Mouse (Mus musculus) ES-E14 (cell line): ENCODE measurements around the gene Ugt1a7c. TPM values are rescaled to one million over a fixed set of nuclear protein-coding genes. Genes with fewer than 3 reads are reported as not detected.

Source experiments
- DNase-seq: peaks from one replicate; pipeline ENCODE4 v3.0.0-alpha.2; 2013; ENCODE audit warnings: low read depth, low spot score
- H3K27ac ChIP-seq: 2 replicates; pipeline ENCODE4 v1.5.1; 2012; ENCODE audit warnings: low read depth, mild to moderate bottlenecking, low read length, moderate library complexity, mixed read lengths; ENCODE audit not compliant: poor library complexity, insufficient read depth, severe bottlenecking
- H3K36me3 ChIP-seq: 2 replicates; pipeline ENCODE4 v1.6.1; 2012; ENCODE audit warnings: mild to moderate bottlenecking, low read length, moderate library complexity, mixed read lengths; ENCODE audit not compliant: control insufficient read depth, poor library complexity, insufficient read depth, severe bottlenecking
- H3K4me1 ChIP-seq, 2 experiments: fragments of 150-350 bp in 1 of 2; sonication (generic) in 1 of 2; 2 replicates each; pipeline ENCODE4 v1.6.1; 2012; ENCODE audit warnings: low read length in 2 of 2, mild to moderate bottlenecking in 1 of 2, mixed read lengths in 1 of 2; ENCODE audit not compliant: control insufficient read depth in 2 of 2, insufficient read depth in 2 of 2, poor library complexity in 1 of 2
- H3K4me3 ChIP-seq, 2 experiments: fragments of 150-350 bp in 1 of 2; sonication (generic) in 1 of 2; 2 replicates each; pipeline ENCODE4 v1.5.1; 2012; ENCODE audit warnings: low read length in 2 of 2, low read depth in 1 of 2, mild to moderate bottlenecking in 1 of 2, mixed read lengths in 1 of 2; ENCODE audit not compliant: insufficient read depth in 1 of 2, poor library complexity in 1 of 2, severe bottlenecking in 1 of 2
- H3K9ac ChIP-seq: 2 replicates; pipeline ENCODE4 v1.6.1; 2012; ENCODE audit warnings: low read depth, mild to moderate bottlenecking, low read length, mixed read lengths; ENCODE audit not compliant: poor library complexity, insufficient read depth, severe bottlenecking
- H3K9me3 ChIP-seq: fragments of 150-350 bp; sonication (generic); 2 replicates; pipeline ENCODE4 v1.6.1; 2012; ENCODE audit warnings: low read depth, mild to moderate bottlenecking, low read length; ENCODE audit not compliant: control insufficient read depth, insufficient read depth
- CHD2 ChIP-seq: IDR thresholded peaks from 2 replicates; pipeline ENCODE4 v1.6.1; 2014; ENCODE audit warnings: mild to moderate bottlenecking, low read depth, low read length, inconsistent platforms
- HCFC1 ChIP-seq: IDR thresholded peaks from 2 replicates; pipeline ENCODE4 v1.6.1; 2012; ENCODE audit warnings: low read length, inconsistent platforms, borderline replicate concordance; ENCODE audit not compliant: insufficient read depth
- MAFK ChIP-seq: IDR thresholded peaks from 2 replicates; pipeline ENCODE4 v1.6.1; 2014; ENCODE audit warnings: mild to moderate bottlenecking, low read depth, low read length, inconsistent platforms; ENCODE audit not compliant: insufficient read depth
- ZC3H11A ChIP-seq: IDR thresholded peaks from 2 replicates; pipeline ENCODE4 v1.6.1; 2012; ENCODE audit warnings: low read depth, mild to moderate bottlenecking, inconsistent platforms, low read length, borderline replicate concordance
- ZNF384 ChIP-seq: IDR thresholded peaks from 2 replicates; pipeline ENCODE4 v1.6.1; 2012; ENCODE audit warnings: low read depth, low read length, inconsistent platforms
- in situ Hi-C, 2 experiments: fragments of 600-800 bp; cut with MboI; formaldehyde crosslinking; loops; one replicate each; pipeline ENCODE4 v1.15.1; 2025; ENCODE audit warnings: low sequenced_read_pairs in 2 of 2, inconsistent platforms in 1 of 2; ENCODE audit not compliant: unreplicated experiment in 2 of 2
- total RNA-seq: library from RNA; depleted of rRNA; stranded (reverse); fragments of 300-350 nt; gene quantifications from 2 replicates; pipeline ENCODE4 v1.2.3, GENCODE M21; 2012

Gene Ugt1a7c
- total RNA-seq, 1 experiment: 0.09 TPM

GRCm38 (mm10) chr1:88070902-88071301, 24.0 kb upstream of the Ugt1a7c start:
- no peak overlapping the region for H3K9ac ChIP-seq
- no peak for DNase-seq
- no peaks in the 10 kb centered on the region; a peak in 1 of 4 replicates for H3K4me1 ChIP-seq
- in situ Hi-C loops: no loop called here
- H3K9me3 ChIP-seq: no peaks in the 10 kb centered on the region
- TF ChIP-seq MAFK (no peak), ZC3H11A (no peak), ZNF384 (no peak), CHD2 (no peak), HCFC1 (no peak)
- H3K36me3 ChIP-seq: no peaks in the 10 kb centered on the region
- no peak overlapping the region for H3K4me3 ChIP-seq
- no peak overlapping the region for H3K27ac ChIP-seq

GRCm38 (mm10) chr1:88074471-88074870, 20.4 kb upstream of the Ugt1a7c start:
- Histone ChIP-seq H3K9me3 (no peaks in the 10 kb centered on the region), H3K4me1 (no peaks in the 10 kb centered on the region; a peak in 1 of 4 replicates), H3K27ac (no peak overlapping the region), H3K36me3 (no peaks in the 10 kb centered on the region), H3K9ac (no peak overlapping the region), H3K4me3 (no peak overlapping the region)
- TF ChIP-seq MAFK (no peak), CHD2 (no peak)
- no peak for DNase-seq
- in situ Hi-C loops: no loop called here

GRCm38 (mm10) chr1:88077128-88077527, 17.7 kb upstream of the Ugt1a7c start:
- in situ Hi-C loops: no loop called here
- H3K9ac ChIP-seq: no peak overlapping the region
- TF ChIP-seq ZNF384 (no peak), MAFK (no peak), HCFC1 (no peak), CHD2 (no peak), ZC3H11A (no peak)
- H3K4me3 ChIP-seq: no peak overlapping the region
- no peaks in the 10 kb centered on the region for H3K36me3 ChIP-seq
- H3K9me3 ChIP-seq: no peaks in the 10 kb centered on the region
- H3K27ac ChIP-seq: no peak overlapping the region
- no peaks in the 10 kb centered on the region for H3K4me1 ChIP-seq
- DNase-seq: no peak

GRCm38 (mm10) chr1:88081670-88082069, 13.2 kb upstream of the Ugt1a7c start:
- Histone ChIP-seq H3K9me3 (no peaks in the 10 kb centered on the region), H3K27ac (no peak overlapping the region), H3K36me3 (no peaks in the 10 kb centered on the region), H3K9ac (no peak overlapping the region), H3K4me3 (no peak overlapping the region), H3K4me1 (no peaks in the 10 kb centered on the region)
- TF ChIP-seq MAFK (no peak), ZNF384 (no peak), ZC3H11A (no peak), HCFC1 (no peak), CHD2 (no peak)
- DNase-seq: no peak
- in situ Hi-C loops: no loop called here

GRCm38 (mm10) chr1:88086125-88086524, 8.7 kb upstream of the Ugt1a7c start:
- no peaks in the 10 kb centered on the region for H3K36me3 ChIP-seq
- no peak for TF ChIP-seq MAFK
- no peak for TF ChIP-seq HCFC1
- TF ChIP-seq ZNF384: no peak
- TF ChIP-seq ZC3H11A: no peak
- TF ChIP-seq CHD2: no peak
- in situ Hi-C loops: no loop called here
- no peak overlapping the region for H3K4me3 ChIP-seq
- H3K27ac ChIP-seq: no peak overlapping the region
- no peak overlapping the region for H3K9ac ChIP-seq
- H3K4me1 ChIP-seq: no peaks in the 10 kb centered on the region
- no peak for DNase-seq
- no peaks in the 10 kb centered on the region for H3K9me3 ChIP-seq
